Mouse (Mus musculus): ENCODE measurements around the gene Lgalsl. TPM values are rescaled to one million over a fixed set of nuclear protein-coding genes. Genes with fewer than 3 reads are reported as not detected.

Lgalsl gene
- total and polyA plus RNA-seq, 2 experiments from 2014 or later: 80.0 TPM

GRCm38 (mm10) chr11:20854032-20854741 is 23.3 kb upstream of the Lgalsl start:
- TF ChIP-seq CTCF (IDR thresholded peaks at IDR 0.05; ENCODE audit: low read depth): no peak; the same call in 1 of the 2 replicates
- no peaks in the 10 kb centered on the region for H3K27me3 ChIP-seq (ENCODE audit: insufficient read depth, low read length)
- DNase-seq (ENCODE audit: low spot score): peak; percentile 41

GRCm38 (mm10) chr11:20850196-20850595 is 19.3 kb upstream of the Lgalsl start:
- H3K4me2 ChIP-seq (ENCODE audit: low read depth, low read length): no peak overlapping the region
- H3K9ac ChIP-seq (replicated peaks; ENCODE audit: low read length): no peak overlapping the region
- ATAC-seq (no peak), DNase-seq (ENCODE audit: low spot score) (no peak)
- no peak overlapping the region for H3K4me3 ChIP-seq (ENCODE audit: low read length)
- H3K36me3 ChIP-seq (ENCODE audit: insufficient read depth, low read length): no peaks in the 10 kb centered on the region
- TF ChIP-seq CTCF (IDR thresholded peaks at IDR 0.05; ENCODE audit: low read depth): no peak
- 100% methylated on average over 1 of the region's 1 CpGs for WGBS
- no peaks in the 10 kb centered on the region for H3K4me1 ChIP-seq (ENCODE audit: insufficient read depth, low read length)
- no peaks in the 10 kb centered on the region for H3K9me3 ChIP-seq (ENCODE audit: low read length)
- no peaks in the 10 kb centered on the region for H3K27me3 ChIP-seq (ENCODE audit: insufficient read depth, low read length)
- H3K27ac ChIP-seq: no peak overlapping the region

More at GRCm38 (mm10) chr11:20854032-20854741, 23.3 kb upstream of the Lgalsl start:
- H3K9ac ChIP-seq (replicated peaks; ENCODE audit: low read length): no peak overlapping the region
- 29% methylated on average over 4 of the region's 4 CpGs for WGBS
- no peak overlapping the region for H3K4me3 ChIP-seq (ENCODE audit: low read length)
- H3K36me3 ChIP-seq (ENCODE audit: insufficient read depth, low read length): no peaks in the 10 kb centered on the region
- H3K27ac ChIP-seq: no peak overlapping the region
- H3K4me2 ChIP-seq (ENCODE audit: low read depth, low read length): no peak overlapping the region
- 0 out of 2 replicates have a peak, but pooled peaks cover 3% of the 10 kb centered on the region for H3K4me1 ChIP-seq (ENCODE audit: insufficient read depth, low read length)
- ATAC-seq: peak; percentile 33
- no peaks in the 10 kb centered on the region for H3K9me3 ChIP-seq (ENCODE audit: low read length)

DNA sequence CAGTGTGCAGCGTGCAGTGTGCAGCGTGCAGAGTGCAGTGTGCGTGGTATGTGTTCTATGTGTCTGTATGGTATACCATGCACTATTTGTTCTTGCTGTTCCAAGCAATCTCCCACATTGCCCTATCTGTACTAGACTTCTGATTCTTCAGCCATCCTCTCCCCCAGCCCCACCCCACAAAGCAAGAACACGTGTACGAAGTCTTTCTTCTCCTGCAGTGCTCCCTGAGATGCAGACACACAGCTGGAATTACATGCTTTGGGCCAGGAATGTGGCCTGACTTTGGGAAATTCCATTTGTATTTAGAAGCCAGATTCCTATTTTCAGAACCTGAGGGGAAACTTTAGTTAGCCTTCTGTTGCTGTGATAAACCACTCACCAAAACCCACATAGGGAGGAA is 18.5 kb upstream of the Lgalsl start:
- DNase-seq (ENCODE audit: low spot score) (no peak), ATAC-seq (no peak)
- TF ChIP-seq CTCF (IDR thresholded peaks at IDR 0.05; ENCODE audit: low read depth): no peak
- Histone ChIP-seq H3K9me3 (ENCODE audit: low read length) (no peaks in the 10 kb centered on the region), H3K4me2 (ENCODE audit: low read depth, low read length) (no peak overlapping the region), H3K36me3 (ENCODE audit: insufficient read depth, low read length) (no peaks in the 10 kb centered on the region), H3K4me1 (ENCODE audit: insufficient read depth, low read length) (no peaks in the 10 kb centered on the region), H3K4me3 (ENCODE audit: low read length) (no peak overlapping the region), H3K27me3 (ENCODE audit: insufficient read depth, low read length) (no peaks in the 10 kb centered on the region), H3K27ac (no peak overlapping the region), H3K9ac (replicated peaks; ENCODE audit: low read length) (no peak overlapping the region)
- WGBS: 78% methylated on average over 5 of the region's 5 CpGs

DNA sequence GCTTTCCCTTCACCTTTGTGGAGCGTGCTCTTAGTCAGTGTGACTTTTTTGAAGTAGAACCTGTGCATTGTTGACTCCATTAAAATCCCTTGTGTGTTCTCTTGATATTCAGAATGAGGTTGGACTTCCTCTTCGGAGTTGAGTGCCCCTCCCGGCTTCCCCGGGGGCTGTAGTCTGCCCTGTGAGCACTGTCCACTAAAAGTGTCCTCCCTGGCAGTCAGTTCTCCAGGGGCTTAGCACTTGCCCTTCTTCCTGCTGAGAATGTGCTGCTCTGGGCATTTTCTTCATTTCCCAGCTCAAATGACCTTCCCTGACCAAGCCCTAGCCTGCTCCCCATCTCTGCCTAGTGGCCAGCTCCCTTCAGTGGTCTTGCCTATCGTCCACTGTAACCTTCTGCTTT is 6.5 kb upstream of the Lgalsl start:
- TF ChIP-seq CTCF (IDR thresholded peaks at IDR 0.05; ENCODE audit: low read depth): no peak
- ATAC-seq: no peak
- H3K27me3 ChIP-seq (ENCODE audit: insufficient read depth, low read length): no peaks in the 10 kb centered on the region
- no peak overlapping the region for H3K4me2 ChIP-seq (ENCODE audit: low read depth, low read length)
- no peak overlapping the region for H3K9ac ChIP-seq (replicated peaks; ENCODE audit: low read length)
- H3K4me1 ChIP-seq (ENCODE audit: insufficient read depth, low read length): no peaks in the 10 kb centered on the region
- DNase-seq (ENCODE audit: low spot score): no peak
- no peaks in the 10 kb centered on the region for H3K9me3 ChIP-seq (ENCODE audit: low read length)
- no peak overlapping the region for H3K4me3 ChIP-seq (ENCODE audit: low read length)
- 90% methylated on average over 5 of the region's 5 CpGs for WGBS
- H3K36me3 ChIP-seq (ENCODE audit: insufficient read depth, low read length): no peaks in the 10 kb centered on the region
- no peak overlapping the region for H3K27ac ChIP-seq

DNA sequence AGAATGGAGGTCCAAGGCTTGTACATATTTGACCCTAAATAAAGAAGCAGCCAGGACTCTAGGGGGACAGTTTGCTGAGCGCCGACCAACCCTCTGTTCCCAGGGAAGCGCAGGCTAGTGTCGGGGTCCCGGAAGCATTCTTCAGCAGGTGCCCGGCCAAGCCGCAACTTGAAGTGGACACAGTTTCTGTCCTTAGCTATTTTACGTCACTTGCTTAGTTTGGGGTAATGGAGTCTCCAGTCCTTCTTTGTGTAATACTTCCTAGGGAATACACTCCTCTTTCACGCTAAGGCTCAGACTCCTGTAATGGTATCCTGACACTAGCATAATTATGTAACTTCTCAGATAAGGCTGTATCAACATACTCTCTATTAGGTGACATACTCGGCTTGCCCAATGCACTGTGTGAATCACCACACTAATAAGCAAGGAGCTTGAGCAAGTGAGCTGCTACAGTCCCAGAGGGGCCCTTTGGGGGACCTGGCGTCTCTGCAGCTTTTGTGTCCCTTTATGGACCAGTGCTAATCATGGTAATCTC is 813 bp upstream of the Lgalsl start:
- H3K36me3 ChIP-seq (ENCODE audit: insufficient read depth, low read length): peaks cover 9% of the 10 kb centered on the region; the same call in 1 of the 2 replicates
- peak overlapping the region; percentile 93 for H3K4me3 ChIP-seq (ENCODE audit: low read length)
- TF ChIP-seq CTCF (IDR thresholded peaks at IDR 0.05; ENCODE audit: low read depth): no peak
- no peaks in the 10 kb centered on the region for H3K9me3 ChIP-seq (ENCODE audit: low read length)
- DNase-seq (ENCODE audit: low spot score) (peak; percentile 37), ATAC-seq (peak; percentile 1)
- H3K27ac ChIP-seq: peak overlapping the region; percentile 98
- WGBS: 8% methylated on average over 11 of the region's 11 CpGs
- H3K4me1 ChIP-seq (ENCODE audit: insufficient read depth, low read length): no peaks in the 10 kb centered on the region
- no peaks in the 10 kb centered on the region for H3K27me3 ChIP-seq (ENCODE audit: insufficient read depth, low read length)
- peak overlapping the region; percentile 65 for H3K4me2 ChIP-seq (ENCODE audit: low read depth, low read length)
- peak overlapping the region; percentile 98 for H3K9ac ChIP-seq (replicated peaks; ENCODE audit: low read length)

DNA sequence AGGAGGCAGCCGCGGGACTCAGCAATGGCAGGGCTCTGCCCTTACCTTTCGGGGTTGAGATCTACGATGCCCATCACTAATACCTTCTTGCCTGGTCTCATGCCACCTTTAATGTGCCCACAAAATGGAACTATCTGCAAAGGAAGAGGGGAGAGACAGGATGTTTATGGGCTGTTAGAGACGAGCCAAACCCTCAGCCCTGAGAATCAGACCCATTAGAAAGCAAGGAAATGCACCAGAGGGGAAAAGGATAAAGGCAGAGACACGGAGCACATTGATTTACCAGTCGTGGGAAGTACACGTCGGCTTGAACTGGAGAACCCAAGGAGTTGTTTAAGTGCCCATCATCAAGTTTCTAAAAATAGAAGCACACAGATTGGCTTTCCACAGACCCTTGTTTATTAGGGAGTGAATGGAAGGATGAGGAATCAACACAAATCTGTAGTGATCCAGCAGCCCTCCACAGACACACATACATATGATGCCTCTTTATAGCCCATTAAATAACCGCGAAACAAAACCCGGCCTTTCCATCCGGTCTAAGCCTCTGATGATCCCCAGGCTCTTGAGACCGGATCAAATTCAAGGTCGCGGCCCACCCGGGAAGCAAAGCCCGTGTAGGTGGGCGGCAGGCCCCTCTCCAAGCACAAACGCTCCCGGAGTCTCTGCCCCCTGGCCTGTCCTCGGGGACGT is 717 bp downstream of the Lgalsl start:
- Histone ChIP-seq H3K4me2 (ENCODE audit: low read depth, low read length) (peak overlapping the region; percentile 65), H3K27me3 (ENCODE audit: insufficient read depth, low read length) (no peaks in the 10 kb centered on the region), H3K4me3 (ENCODE audit: low read length) (peak overlapping the region; percentile 93), H3K36me3 (ENCODE audit: insufficient read depth, low read length) (peaks cover 12% of the 10 kb centered on the region; the same call in 1 of the 2 replicates), H3K9me3 (ENCODE audit: low read length) (no peaks in the 10 kb centered on the region), H3K9ac (replicated peaks; ENCODE audit: low read length) (peak overlapping the region; percentile 98), H3K27ac (peak overlapping the region; percentile 98), H3K4me1 (ENCODE audit: insufficient read depth, low read length) (no peaks in the 10 kb centered on the region)
- TF ChIP-seq CTCF (IDR thresholded peaks at IDR 0.05; ENCODE audit: low read depth): no peak
- no peak for DNase-seq (ENCODE audit: low spot score)
- 10% methylated on average over 23 of the region's 23 CpGs for WGBS
- no peak; the same call in 1 of the 2 replicates for ATAC-seq
